Mouse (Mus musculus): ENCODE data around the gene Six5. TPM values are rescaled to one million over a fixed set of nuclear protein-coding genes. Genes with fewer than 3 reads are reported as not detected.

Six5 gene
- total and polyA plus RNA-seq, 2 experiments from 2014 or later = 1.2 to 8.2 TPM

- peak; percentile 37 for DNase-seq (ENCODE audit: low spot score)
- H3K9me3 ChIP-seq (ENCODE audit: low read length) = no peaks in the 10 kb centered on the region
- peak overlapping the region; percentile 98 for H3K4me2 ChIP-seq (ENCODE audit: low read depth, low read length, poor library complexity, severe bottlenecking)
- H3K9ac ChIP-seq (replicated peaks; ENCODE audit: low read length, poor library complexity, severe bottlenecking) = peak overlapping the region; percentile 24; the same call in 1 of the 2 replicates
- peak overlapping the region; percentile 48 for H3K4me3 ChIP-seq (ENCODE audit: low read depth, low read length)
- WGBS = 1% methylated on average over 19 of the region's 19 CpGs
- H3K27ac ChIP-seq (ENCODE audit: low read depth, low read length) = no peak overlapping the region
- TF ChIP-seq CTCF (IDR thresholded peaks at IDR 0.05) = no peak
- ATAC-seq (ENCODE audit: low FRiP score) = no peak
- peaks cover 8% of the 10 kb centered on the region for H3K27me3 ChIP-seq (ENCODE audit: insufficient read depth, low read length)
- peaks cover 7% of the 10 kb centered on the region; the same call in 1 of the 2 replicates for H3K36me3 ChIP-seq (ENCODE audit: insufficient read depth, low read length)
- peaks cover 14% of the 10 kb centered on the region for H3K4me1 ChIP-seq (ENCODE audit: insufficient read depth, low read length)
Measured at GRCm38 (mm10) chr7:19095751-19096110, 1.3 kb downstream of the Six5 start.

- Histone ChIP-seq H3K9me3 (ENCODE audit: low read length) (no peaks in the 10 kb centered on the region), H3K27me3 (ENCODE audit: insufficient read depth, low read length) (peaks cover 8% of the 10 kb centered on the region), H3K4me3 (ENCODE audit: low read depth, low read length) (no peak overlapping the region), H3K4me1 (ENCODE audit: insufficient read depth, low read length) (peaks cover 14% of the 10 kb centered on the region), H3K9ac (replicated peaks; ENCODE audit: low read length, poor library complexity, severe bottlenecking) (peak overlapping the region; percentile 36; the same call in 1 of the 2 replicates), H3K27ac (ENCODE audit: low read depth, low read length) (no peak overlapping the region), H3K36me3 (ENCODE audit: insufficient read depth, low read length) (peaks cover 3% of the 10 kb centered on the region), H3K4me2 (ENCODE audit: low read depth, low read length, poor library complexity, severe bottlenecking) (peak overlapping the region; percentile 98; the same call in 1 of the 2 replicates)
- DNase-seq (ENCODE audit: low spot score) = no peak
- no peak for TF ChIP-seq CTCF (IDR thresholded peaks at IDR 0.05)
- ATAC-seq (ENCODE audit: low FRiP score) = no peak
- WGBS = 52% methylated on average over 5 of the region's 5 CpGs
Measured at GRCm38 (mm10) chr7:19096421-19096976, 2.1 kb downstream of the Six5 start.

GRCm38 (mm10) chr7:19097217-19097616, 2.8 kb downstream of the Six5 start:
- Histone ChIP-seq H3K27me3 (ENCODE audit: insufficient read depth, low read length) (peaks cover 8% of the 10 kb centered on the region), H3K4me3 (ENCODE audit: low read depth, low read length) (no peak overlapping the region), H3K9ac (replicated peaks; ENCODE audit: low read length, poor library complexity, severe bottlenecking) (no peak overlapping the region), H3K4me2 (ENCODE audit: low read depth, low read length, poor library complexity, severe bottlenecking) (no peak overlapping the region), H3K9me3 (ENCODE audit: low read length) (no peaks in the 10 kb centered on the region), H3K4me1 (ENCODE audit: insufficient read depth, low read length) (peaks cover 14% of the 10 kb centered on the region), H3K27ac (ENCODE audit: low read depth, low read length) (no peak overlapping the region), H3K36me3 (ENCODE audit: insufficient read depth, low read length) (no peaks in the 10 kb centered on the region; the same call in none of the 2 replicates)
- DNase-seq (ENCODE audit: low spot score) = no peak
- no peak for TF ChIP-seq CTCF (IDR thresholded peaks at IDR 0.05)
- no peak for ATAC-seq (ENCODE audit: low FRiP score)
- WGBS = 66% methylated on average over 2 of the region's 2 CpGs

GRCm38 (mm10) chr7:19097863-19098262, 3.5 kb downstream of the Six5 start:
- TF ChIP-seq CTCF (IDR thresholded peaks at IDR 0.05) = no peak
- Histone ChIP-seq H3K27me3 (ENCODE audit: insufficient read depth, low read length) (peaks cover 8% of the 10 kb centered on the region), H3K9me3 (ENCODE audit: low read length) (no peaks in the 10 kb centered on the region), H3K4me1 (ENCODE audit: insufficient read depth, low read length) (peaks cover 14% of the 10 kb centered on the region), H3K4me3 (ENCODE audit: low read depth, low read length) (no peak overlapping the region), H3K27ac (ENCODE audit: low read depth, low read length) (no peak overlapping the region), H3K9ac (replicated peaks; ENCODE audit: low read length, poor library complexity, severe bottlenecking) (no peak overlapping the region), H3K36me3 (ENCODE audit: insufficient read depth, low read length) (peaks cover 2% of the 10 kb centered on the region), H3K4me2 (ENCODE audit: low read depth, low read length, poor library complexity, severe bottlenecking) (no peak overlapping the region)
- ATAC-seq (ENCODE audit: low FRiP score) (no peak), DNase-seq (ENCODE audit: low spot score) (no peak)

- WGBS = 62% methylated on average over 7 of the region's 7 CpGs
- Histone ChIP-seq H3K27ac (ENCODE audit: low read depth, low read length) (no peak overlapping the region), H3K4me3 (ENCODE audit: low read depth, low read length) (no peak overlapping the region), H3K4me2 (ENCODE audit: low read depth, low read length, poor library complexity, severe bottlenecking) (no peak overlapping the region), H3K27me3 (ENCODE audit: insufficient read depth, low read length) (peaks cover 8% of the 10 kb centered on the region), H3K9me3 (ENCODE audit: low read length) (no peaks in the 10 kb centered on the region), H3K4me1 (ENCODE audit: insufficient read depth, low read length) (peaks cover 14% of the 10 kb centered on the region), H3K9ac (replicated peaks; ENCODE audit: low read length, poor library complexity, severe bottlenecking) (no peak overlapping the region), H3K36me3 (ENCODE audit: insufficient read depth, low read length) (peaks cover 9% of the 10 kb centered on the region)
- no peak for DNase-seq (ENCODE audit: low spot score)
- TF ChIP-seq CTCF (IDR thresholded peaks at IDR 0.05) = no peak
- ATAC-seq (ENCODE audit: low FRiP score) = no peak
Measured at GRCm38 (mm10) chr7:19098811-19099210, 4.4 kb downstream of the Six5 start.

- H3K27ac ChIP-seq (ENCODE audit: low read depth, low read length) = no peak overlapping the region
- H3K4me2 ChIP-seq (ENCODE audit: low read depth, low read length, poor library complexity, severe bottlenecking) = no peak overlapping the region
- no peaks in the 10 kb centered on the region for H3K9me3 ChIP-seq (ENCODE audit: low read length)
- ATAC-seq (ENCODE audit: low FRiP score) = no peak
- no peaks in the 10 kb centered on the region for H3K27me3 ChIP-seq (ENCODE audit: insufficient read depth, low read length)
- no peak for DNase-seq (ENCODE audit: low spot score)
- no peak overlapping the region for H3K9ac ChIP-seq (replicated peaks; ENCODE audit: low read length, poor library complexity, severe bottlenecking)
- H3K36me3 ChIP-seq (ENCODE audit: insufficient read depth, low read length) = peaks cover 20% of the 10 kb centered on the region
- peaks cover 9% of the 10 kb centered on the region; the same call in 1 of the 2 replicates for H3K4me1 ChIP-seq (ENCODE audit: insufficient read depth, low read length)
- no peak overlapping the region for H3K4me3 ChIP-seq (ENCODE audit: low read depth, low read length)
- 83% methylated on average over 1 of the region's 1 CpGs for WGBS
- no peak for TF ChIP-seq CTCF (IDR thresholded peaks at IDR 0.05)
Measured at GRCm38 (mm10) chr7:19100290-19100689, 5.9 kb downstream of the Six5 start.
